Mouse (Mus musculus) urinary bladder, adult 18-20 months (tissue): ENCODE measurements around the gene Fam155a.
A peak's percentile ranks its signal among the peaks of the same experiment; 100 is the strongest.

Source experiments
- DNase-seq, 2 experiments: peaks; one replicate each; pipeline ENCODE4 v3.0.0; 2022; ENCODE audit warnings: low spot score in 2 of 2, mixed read lengths in 2 of 2

Fam155a gene

GRCm38 (mm10) chr8:9288015-9288729 is 482.8 kb downstream of the Fam155a start:
- no peak for DNase-seq

GRCm38 (mm10) chr8:9274117-9274516 is 496.8 kb downstream of the Fam155a start:
- no peak for DNase-seq

GRCm38 (mm10) chr8:9264378-9264777 is 506.6 kb downstream of the Fam155a start:
- no peak for DNase-seq

- DNase-seq = no peak
Measured at GRCm38 (mm10) chr8:9261527-9261926, 509.4 kb downstream of the Fam155a start.

GRCm38 (mm10) chr8:9255316-9255715 is 515.6 kb downstream of the Fam155a start:
- DNase-seq = no peak

GRCm38 (mm10) chr8:9252991-9253390 is 518.0 kb downstream of the Fam155a start:
- DNase-seq = no peak

- DNase-seq = no peak
Measured at GRCm38 (mm10) chr8:9248109-9248821, 522.7 kb downstream of the Fam155a start.

- DNase-seq = no peak
Measured at GRCm38 (mm10) chr8:9245994-9246393, 525.0 kb downstream of the Fam155a start.

- DNase-seq = no peak
Measured at GRCm38 (mm10) chr8:9240996-9241395, 530.0 kb downstream of the Fam155a start.

- no peak for DNase-seq
Measured at GRCm38 (mm10) chr8:9239741-9240140, 531.2 kb downstream of the Fam155a start.

GRCm38 (mm10) chr8:9238974-9239373 is 532.0 kb downstream of the Fam155a start:
- no peak for DNase-seq

GRCm38 (mm10) chr8:9233326-9233919 is 537.5 kb downstream of the Fam155a start:
- peak; percentile 70 to 90 for DNase-seq

GRCm38 (mm10) chr8:9227779-9228464 is 543.0 kb downstream of the Fam155a start:
- DNase-seq = peak; percentile 27 to 28

- no peak for DNase-seq
Measured at GRCm38 (mm10) chr8:9226767-9227166, 544.2 kb downstream of the Fam155a start.

- DNase-seq = no peak
Measured at GRCm38 (mm10) chr8:9211751-9212150, 559.2 kb downstream of the Fam155a start.

GRCm38 (mm10) chr8:9207505-9208051 is 563.4 kb downstream of the Fam155a start:
- DNase-seq = no peak

GRCm38 (mm10) chr8:9204345-9205067 is 566.5 kb downstream of the Fam155a start:
- DNase-seq = no peak

GRCm38 (mm10) chr8:9200099-9200498 is 570.9 kb downstream of the Fam155a start:
- DNase-seq = no peak

GRCm38 (mm10) chr8:9191682-9192081 is 579.3 kb downstream of the Fam155a start:
- no peak for DNase-seq

GRCm38 (mm10) chr8:9188616-9189015 is 582.3 kb downstream of the Fam155a start:
- DNase-seq = no peak

- DNase-seq = no peak
Measured at GRCm38 (mm10) chr8:9185200-9185599, 585.8 kb downstream of the Fam155a start.
